Mouse (Mus musculus) CH12.LX (cell line): ENCODE data around the gene Kcnn3.

Experiments used
- CHD2 ChIP-seq: IDR thresholded peaks from 2 replicates; pipeline ENCODE4 v1.6.1; 2011; ENCODE audit warnings: low read length, improper control_type of control experiment
- CTCF ChIP-seq, 2 experiments: IDR thresholded peaks in 1 of 2; conservative IDR thresholded peaks in 1 of 2; 2 replicates each; pipeline ENCODE4 v1.5.1; 2011 to 2012; ENCODE audit warnings: low read depth in 2 of 2, low read length in 2 of 2, improper control_type of control experiment in 1 of 2, inconsistent platforms in 1 of 2, mild to moderate bottlenecking in 1 of 2, moderate library complexity in 1 of 2
- ELF1 ChIP-seq: IDR thresholded peaks from 2 replicates; pipeline ENCODE4 v1.6.1; 2014; ENCODE audit warnings: low read depth, mild to moderate bottlenecking, inconsistent platforms, low read length, improper control_type of control experiment
- HCFC1 ChIP-seq: IDR thresholded peaks from 2 replicates; pipeline ENCODE4 v1.6.1; 2012; ENCODE audit warnings: low read depth, mild to moderate bottlenecking, inconsistent platforms, low read length, improper control_type of control experiment
- MAX ChIP-seq: IDR thresholded peaks from 2 replicates; pipeline ENCODE4 v1.6.1; 2011; ENCODE audit warnings: low read length, improper control_type of control experiment
- RAD21 ChIP-seq: IDR thresholded peaks from 2 replicates; pipeline ENCODE4 v1.6.1; 2011; ENCODE audit warnings: low read depth, mild to moderate bottlenecking, low read length, improper control_type of control experiment, moderate library complexity
- USF2 ChIP-seq: conservative IDR thresholded peaks from 2 replicates; pipeline ENCODE4 v1.6.1; 2011; ENCODE audit warnings: low read depth, low read length, improper control_type of control experiment
- ZC3H11A ChIP-seq: IDR thresholded peaks from 2 replicates; pipeline ENCODE4 v1.6.1; 2012; ENCODE audit warnings: low read depth, mild to moderate bottlenecking, inconsistent platforms, low read length, improper control_type of control experiment

GRCm38 (mm10) chr3:89704064-89704463, 184.1 kb downstream of the Kcnn3 start:
- no peak for TF ChIP-seq HCFC1
- no peak for TF ChIP-seq CTCF (conservative IDR thresholded peaks at IDR 0.05 in 1 of 2, IDR thresholded peaks at IDR 0.05 in 1 of 2; ENCODE audit: low read depth in 2 of 2, low read length in 2 of 2)
- no peak for TF ChIP-seq MAX
- TF ChIP-seq CHD2, result no peak
- TF ChIP-seq ZC3H11A, result no peak
- no peak for TF ChIP-seq USF2
- no peak for TF ChIP-seq RAD21
- no peak for TF ChIP-seq ELF1
